Mouse (Mus musculus) kidney, adult 2 months (tissue): Measurements from ENCODE around the gene Rergl.

Experiments
- CTCF ChIP-seq: fragments of 200-500 bp; conservative IDR thresholded peaks from 2 replicates; pipeline ENCODE4 v1.5.1; 2011; ENCODE audit warnings: low read depth, mild to moderate bottlenecking, control low read depth, low read length, moderate library complexity, mixed read lengths; ENCODE audit not compliant: insufficient read depth, insufficient read length
- POLR2A ChIP-seq: fragments of 200-500 bp; IDR thresholded peaks from one replicate; pipeline ENCODE4 v1.6.1; 2011; ENCODE audit warnings: low read depth, low read length, control low read depth

- no peak for TF ChIP-seq CTCF
- TF ChIP-seq POLR2A: no peak
Measured at GRCm38 (mm10) chr6:139479730-139480129, 22.0 kb downstream of the Rergl start.
